Mouse (Mus musculus): ENCODE results near the gene Entpd7.
A peak's percentile ranks its signal among the peaks of the same experiment; 100 is the strongest.

Entpd7 gene

GRCm38 (mm10) chr19:43674730-43675524 is 14.5 kb upstream of the Entpd7 start, which contains the start of gene Slc25a28:
Gene Slc25a28 (minus strand): TSS chr19:43674881.
- DNase-seq (ENCODE audit: low read depth, low spot score) = peak; percentile 99

GRCm38 (mm10) chr19:43675525-43676400 is 13.7 kb upstream of the Entpd7 start:
- DNase-seq (ENCODE audit: low read depth, low spot score) = no peak

GRCm38 (mm10) chr19:43678467-43679003 is 10.9 kb upstream of the Entpd7 start:
- no peak for DNase-seq (ENCODE audit: low read depth, low spot score)

GRCm38 (mm10) chr19:43679474-43679981 is 9.9 kb upstream of the Entpd7 start:
- peak; percentile 37 for DNase-seq (ENCODE audit: low read depth, low spot score)

- no peak for DNase-seq (ENCODE audit: low read depth, low spot score)
These were observed 7.9 kb upstream of the Entpd7 start for GRCm38 (mm10) chr19:43681541-43681940.

- DNase-seq (ENCODE audit: low read depth, low spot score) = no peak
These were observed 3.3 kb downstream of the Entpd7 start for GRCm38 (mm10) chr19:43692815-43693214.

DNA sequence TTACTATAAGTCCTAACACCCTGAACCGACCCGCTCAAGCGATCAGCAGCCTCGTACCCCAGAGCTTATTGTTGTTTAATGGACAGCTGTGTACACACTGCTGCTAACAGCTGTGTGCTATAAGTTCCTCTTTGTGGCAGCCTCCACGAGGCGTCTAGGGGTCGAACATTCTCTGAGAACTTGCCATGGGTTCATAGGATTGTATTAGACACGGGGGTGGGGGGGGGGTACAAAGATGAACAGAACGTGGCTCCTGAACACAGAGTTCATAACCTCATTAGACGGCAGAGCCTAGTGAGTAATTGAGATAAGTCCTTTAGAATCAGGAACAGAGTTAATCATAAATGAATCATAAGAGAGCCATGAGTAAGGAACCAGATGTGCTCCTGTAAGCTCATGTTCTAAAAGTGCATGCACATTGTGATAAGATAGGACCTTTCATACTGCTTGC is 6.1 kb downstream of the Entpd7 start:
- no peak for DNase-seq (ENCODE audit: low read depth, low spot score)

DNA sequence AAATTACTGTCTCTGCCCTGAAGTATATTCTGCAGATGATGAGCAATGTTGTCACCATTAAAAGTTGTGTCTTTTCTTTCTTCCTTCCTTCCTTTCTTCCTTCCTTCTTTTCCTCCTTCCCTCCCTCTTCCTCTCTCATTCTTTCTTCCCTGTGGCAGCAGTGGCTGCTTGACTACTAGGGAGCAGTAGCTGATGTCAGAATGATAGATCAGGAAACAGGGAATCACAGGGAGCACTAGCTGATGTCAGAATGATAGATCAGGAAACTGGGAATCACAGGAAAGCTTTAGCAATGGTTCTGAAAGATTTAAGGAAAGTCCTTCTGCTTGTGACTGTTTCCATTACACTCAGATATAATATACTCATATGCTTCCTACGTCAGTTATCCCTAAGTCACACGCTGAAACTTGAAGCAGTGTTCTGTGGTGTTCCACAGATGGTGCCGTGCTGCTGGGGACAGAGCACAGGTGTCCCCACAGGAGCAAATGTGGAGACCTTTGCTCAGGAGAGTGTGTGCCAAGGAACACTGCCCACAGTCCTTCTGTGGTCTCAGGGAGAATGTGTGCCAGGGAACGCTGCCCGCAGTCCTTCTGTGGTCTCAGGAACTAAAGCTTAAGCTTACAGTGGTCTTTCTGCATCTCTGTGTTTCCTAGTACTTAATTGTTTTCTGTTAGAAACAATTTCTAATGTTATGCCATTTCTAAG is 8.3 kb downstream of the Entpd7 start:
- DNase-seq (ENCODE audit: low read depth, low spot score) = no peak

- DNase-seq (ENCODE audit: low read depth, low spot score) = no peak
These were observed 9.7 kb downstream of the Entpd7 start for GRCm38 (mm10) chr19:43699021-43699762.

DNA sequence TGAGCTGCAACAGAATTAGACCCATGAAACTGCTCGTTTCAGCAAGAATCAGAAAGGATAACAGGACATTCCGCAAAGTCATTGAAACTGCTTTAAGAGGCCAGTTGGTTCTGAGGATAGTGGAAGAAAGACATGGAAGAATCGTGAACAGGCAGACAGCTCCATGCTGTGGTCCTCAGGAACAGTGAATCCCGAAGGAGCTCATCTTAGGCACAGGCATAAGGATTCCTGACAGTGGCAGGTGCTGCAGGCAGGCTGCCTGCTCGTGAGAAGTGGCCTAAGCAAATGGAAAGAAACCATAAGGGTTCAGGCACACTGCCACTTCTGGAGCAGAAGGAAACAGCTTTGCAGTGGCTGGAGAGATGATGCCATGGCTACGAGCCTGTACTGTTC is 10.3 kb downstream of the Entpd7 start:
- no peak for DNase-seq (ENCODE audit: low read depth, low spot score)

- DNase-seq (ENCODE audit: low read depth, low spot score) = no peak
These were observed 14.7 kb downstream of the Entpd7 start for GRCm38 (mm10) chr19:43704211-43704610.

- DNase-seq (ENCODE audit: low read depth, low spot score) = no peak
These were observed 15.5 kb downstream of the Entpd7 start for GRCm38 (mm10) chr19:43704787-43705497.

GRCm38 (mm10) chr19:43708206-43708605 is 18.7 kb downstream of the Entpd7 start:
- no peak for DNase-seq (ENCODE audit: low read depth, low spot score)

DNA sequence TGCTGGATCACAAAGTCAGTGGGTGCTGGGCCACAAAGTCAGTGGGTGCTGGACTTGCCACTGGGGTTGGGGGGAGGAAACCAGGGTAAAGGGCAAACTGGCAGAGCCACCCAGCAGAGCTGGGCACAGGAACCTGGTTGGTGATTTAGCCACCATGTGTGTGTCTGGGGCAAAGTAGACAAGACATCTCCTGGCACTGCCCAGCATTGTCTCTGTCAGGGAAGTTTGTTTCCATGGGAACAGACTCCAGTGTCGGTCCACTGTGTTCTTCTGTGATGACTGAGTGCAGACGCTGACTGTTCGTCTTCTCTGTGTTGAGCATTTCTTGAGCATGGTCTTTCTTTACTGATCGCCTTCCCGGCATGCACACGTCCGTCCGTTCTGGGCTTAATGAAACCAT is 19.8 kb downstream of the Entpd7 start:
- DNase-seq (ENCODE audit: low read depth, low spot score) = no peak

DNA sequence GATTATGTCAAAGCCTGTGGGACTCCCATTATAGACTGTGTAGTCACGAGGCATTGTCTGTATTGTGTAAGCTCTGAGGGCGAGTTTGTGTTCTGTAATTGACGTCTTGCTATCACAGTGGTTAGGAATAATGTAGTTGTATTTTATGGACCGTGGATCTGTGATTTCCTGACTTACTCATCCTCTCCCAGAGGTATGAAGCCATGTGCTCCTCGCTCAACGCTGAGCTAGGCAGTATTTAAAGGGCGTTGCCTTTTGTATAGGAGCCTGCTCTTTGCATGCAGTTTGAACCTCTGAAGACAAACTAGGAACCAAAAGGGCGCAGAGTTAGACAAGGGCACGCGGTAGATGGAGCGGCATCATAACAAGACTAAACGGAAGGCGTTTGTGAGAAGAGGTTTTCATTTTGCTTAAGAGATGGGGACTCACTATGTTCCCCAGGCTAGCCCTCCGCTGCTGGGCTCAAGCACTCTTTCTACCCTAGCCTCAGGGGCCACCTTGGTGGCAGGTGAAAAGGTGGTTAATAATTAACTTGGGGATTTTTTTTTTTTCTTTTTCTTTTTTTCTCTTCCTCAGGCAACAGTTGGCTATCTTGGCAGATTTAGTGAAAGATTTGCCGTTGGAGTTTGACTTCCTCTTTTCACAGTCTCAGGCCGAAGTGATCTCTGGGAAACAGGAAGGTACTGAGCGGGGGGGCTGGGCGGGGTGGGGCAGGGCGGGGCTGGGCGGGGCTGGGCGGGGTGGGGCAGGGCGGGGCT is 21.9 kb downstream of the Entpd7 start:
- DNase-seq (ENCODE audit: low read depth, low spot score) = no peak

DNA sequence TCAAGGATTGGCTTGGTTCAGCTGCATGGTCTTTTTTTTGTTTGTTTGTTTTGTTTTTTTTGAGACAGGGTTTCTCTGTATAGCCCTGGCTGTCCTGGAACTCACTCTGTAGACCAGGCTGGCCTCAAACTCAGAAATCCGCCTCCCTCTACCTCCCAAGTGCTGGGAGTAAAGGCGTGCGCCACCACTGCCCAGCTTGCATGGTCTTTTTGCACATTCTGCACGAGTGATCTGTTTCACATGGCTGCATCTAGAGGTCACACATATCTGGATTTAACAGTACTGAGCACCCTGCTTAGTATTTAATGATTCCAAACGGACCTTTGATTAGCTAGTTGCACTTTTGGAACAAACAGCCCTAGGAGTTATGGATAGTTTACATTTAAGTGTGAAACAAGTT is 22.5 kb downstream of the Entpd7 start:
- no peak for DNase-seq (ENCODE audit: low read depth, low spot score)

- DNase-seq (ENCODE audit: low read depth, low spot score) = no peak
These were observed 30.6 kb downstream of the Entpd7 start for GRCm38 (mm10) chr19:43720061-43720460.

GRCm38 (mm10) chr19:43722891-43723290 is 33.4 kb downstream of the Entpd7 start:
- no peak for DNase-seq (ENCODE audit: low read depth, low spot score)

DNA sequence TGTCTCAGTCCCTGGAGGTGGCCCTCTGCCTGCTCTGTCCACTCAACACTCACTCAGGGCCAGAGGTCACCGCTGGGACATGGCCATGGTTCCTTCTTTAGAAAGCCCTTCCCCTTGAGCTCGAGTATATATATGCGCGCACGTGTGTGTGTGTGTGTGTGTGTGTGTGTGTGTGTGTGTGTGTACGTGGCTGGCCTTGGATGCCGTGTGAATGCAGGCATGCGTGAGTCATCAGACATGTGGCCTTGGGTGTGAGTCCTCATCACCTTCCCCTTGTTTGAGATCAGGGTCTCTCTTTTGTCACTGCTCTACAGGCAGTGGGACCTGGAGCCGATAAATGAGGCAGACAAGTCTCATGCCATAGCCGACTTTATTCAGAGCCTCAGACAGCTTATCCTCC is 34.0 kb downstream of the Entpd7 start:
- no peak for DNase-seq (ENCODE audit: low read depth, low spot score)
